Mouse (Mus musculus): ENCODE results near the gene Diras1.

The Diras1 gene

DNA sequence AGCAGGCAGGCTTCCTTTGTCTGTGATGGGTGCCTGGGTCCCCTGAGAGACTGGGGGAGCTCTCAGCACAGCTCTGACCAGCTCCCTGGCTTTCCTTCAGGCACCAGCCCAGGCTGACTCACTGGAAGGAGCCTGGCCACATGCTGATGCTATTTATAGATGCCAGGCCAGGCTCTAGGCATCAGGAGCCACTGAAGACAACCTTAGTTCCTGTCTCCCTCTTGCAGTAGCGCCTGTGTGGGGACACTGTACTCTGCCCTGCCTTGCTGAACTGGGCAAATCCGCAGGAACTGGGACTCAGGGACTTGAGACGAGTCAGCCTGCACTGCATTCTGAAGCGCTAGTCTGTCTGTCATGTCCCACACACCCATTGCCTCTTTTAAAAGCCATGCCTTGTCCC lies 1.9 kb upstream of the Diras1 start:
- DNase-seq, result no peak

DNA sequence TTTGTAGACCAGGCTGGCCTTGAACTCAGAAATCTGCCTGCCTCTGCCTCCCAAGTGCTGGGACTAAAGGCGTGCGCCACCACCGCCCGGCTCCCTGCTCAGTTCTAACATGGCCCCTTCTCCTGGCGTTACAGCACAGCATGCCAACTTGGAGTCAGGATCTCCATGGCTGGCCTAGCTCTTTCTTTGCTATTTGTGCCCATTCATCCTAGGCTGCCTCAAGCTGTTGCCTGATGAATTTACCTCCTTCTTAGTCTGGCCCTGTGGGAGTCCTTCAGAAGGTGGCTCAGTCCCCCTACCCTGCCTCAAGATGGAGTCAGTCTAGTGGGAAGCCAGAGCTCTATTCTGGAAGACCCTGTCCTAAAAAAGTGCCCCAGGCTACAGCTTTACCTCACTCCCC lies 1.4 kb upstream of the Diras1 start:
- no peak for DNase-seq

DNA sequence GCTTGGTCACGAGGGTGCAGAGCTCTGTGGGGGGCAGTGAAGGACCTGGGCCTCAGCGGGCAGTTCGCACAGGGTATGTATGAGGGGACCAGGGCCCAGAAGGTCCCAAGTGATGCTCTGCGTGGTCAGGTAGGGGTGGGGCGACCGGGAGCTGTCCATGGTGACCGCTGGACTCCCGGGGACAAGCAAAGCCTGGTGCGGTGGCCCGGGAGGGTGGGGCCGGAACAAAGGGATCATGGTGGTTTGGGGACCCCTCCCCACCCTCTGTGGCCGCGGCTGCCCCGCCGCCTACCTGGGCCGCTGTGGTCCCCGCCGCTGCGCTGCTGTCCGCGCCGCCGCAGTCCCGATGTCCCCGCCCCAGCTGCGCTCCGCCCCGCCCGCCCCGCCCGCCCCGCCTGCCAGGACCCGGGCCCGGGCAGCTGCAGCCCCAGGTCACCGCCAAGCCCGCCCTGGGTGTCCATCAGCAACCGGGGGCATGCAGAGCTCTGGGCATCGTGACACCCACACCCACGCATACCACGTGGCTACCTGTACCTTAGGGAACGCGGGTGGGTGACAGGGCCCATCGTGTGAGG lies 328 bp downstream of the Diras1 start:
- DNase-seq, result no peak

DNA sequence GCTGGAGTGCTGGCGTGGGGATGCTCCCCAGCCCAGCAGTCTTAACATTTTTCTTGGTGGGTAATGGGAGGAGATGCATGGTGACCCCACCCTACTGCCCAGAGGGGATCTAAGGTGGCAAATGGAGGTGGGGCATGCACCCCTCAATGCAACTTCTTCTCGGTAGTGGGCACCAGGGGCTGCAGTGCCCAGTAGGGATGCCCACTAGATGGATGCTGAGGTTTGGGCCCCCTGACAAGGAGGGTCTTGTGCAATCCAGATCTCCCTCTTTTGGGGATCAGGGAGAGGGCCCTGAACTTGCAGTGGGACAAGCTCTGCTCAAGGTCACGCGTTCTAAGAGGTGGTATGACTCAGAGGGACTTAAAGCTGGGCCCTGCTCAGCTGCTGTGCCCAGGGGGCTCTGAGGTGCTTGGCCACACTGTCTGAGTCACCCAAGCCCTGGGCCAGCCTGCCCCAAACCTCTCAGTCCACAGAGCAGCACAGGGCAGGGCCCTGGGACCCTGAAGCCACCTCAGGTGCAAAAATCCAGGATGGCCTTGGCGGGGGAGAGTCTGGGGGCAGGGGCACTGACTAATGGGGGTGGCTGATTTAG lies 1.0 kb downstream of the Diras1 start:
- no peak for DNase-seq

DNA sequence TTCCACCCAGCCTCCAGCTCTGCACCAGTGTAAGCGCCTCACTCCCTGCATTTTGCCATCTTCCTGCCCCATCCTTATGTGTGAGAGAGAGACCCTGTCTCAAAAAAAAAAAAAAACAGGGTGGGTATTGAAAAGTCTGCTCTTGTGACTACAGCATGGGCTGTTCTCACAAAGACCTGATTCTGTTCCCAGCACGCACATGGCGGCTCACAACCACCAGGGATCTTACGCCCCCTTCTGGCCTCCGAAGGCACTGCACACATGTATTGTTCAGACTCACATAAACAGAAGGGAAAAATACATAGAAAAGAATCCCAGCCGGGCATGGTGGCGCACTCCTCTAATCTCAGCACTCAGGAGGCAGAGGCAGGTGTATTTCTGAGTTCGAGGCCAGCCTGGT lies 2.7 kb downstream of the Diras1 start:
- no peak for DNase-seq

DNA sequence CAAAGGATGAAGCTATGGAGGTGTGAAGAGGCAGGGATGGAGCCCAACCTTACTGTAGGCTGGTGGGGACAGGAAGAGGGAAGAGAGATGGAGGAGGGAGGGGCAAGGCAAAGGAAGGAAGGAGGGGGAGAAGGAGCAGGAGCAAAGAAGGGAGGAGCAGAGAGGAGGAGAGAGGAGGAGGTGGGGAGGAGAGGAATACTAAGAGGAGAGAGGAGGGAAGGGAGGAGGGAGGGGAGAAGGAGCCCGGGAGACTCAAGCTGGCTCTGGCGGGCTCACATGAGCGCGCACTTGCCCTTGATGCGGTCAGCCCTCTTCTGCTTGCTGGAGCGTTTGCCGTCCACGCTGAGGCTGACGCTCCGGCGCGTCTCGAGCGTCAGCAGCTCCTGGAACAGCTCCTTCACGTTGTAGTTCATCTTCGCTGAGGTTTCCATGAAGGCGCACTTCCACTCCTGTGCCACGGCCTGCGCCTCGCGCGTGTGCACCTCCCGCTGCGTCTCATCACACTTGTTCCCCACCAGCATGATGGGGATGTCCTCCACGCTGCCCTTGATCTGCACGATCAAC lies 3.8 kb downstream of the Diras1 start:
- no peak for DNase-seq

DNA sequence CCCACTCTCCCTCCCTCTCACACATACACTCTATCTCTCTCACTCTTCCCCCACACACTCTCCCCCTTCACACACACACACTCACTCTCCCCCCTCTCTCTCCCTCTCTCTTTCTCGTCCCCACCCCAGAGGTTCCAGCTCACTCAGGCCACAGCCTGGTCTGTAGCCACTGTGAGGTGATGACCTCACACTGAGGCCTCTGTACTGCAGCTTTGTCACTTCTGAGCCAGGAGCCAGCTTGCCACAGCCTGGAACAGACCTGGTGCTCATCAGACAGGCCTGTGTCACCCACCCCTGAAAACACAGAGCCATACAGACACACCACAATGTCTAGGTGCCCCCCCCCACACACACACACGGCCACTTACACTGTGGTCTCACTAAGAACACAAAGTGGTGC lies 5.3 kb downstream of the Diras1 start:
- DNase-seq, result no peak

DNA sequence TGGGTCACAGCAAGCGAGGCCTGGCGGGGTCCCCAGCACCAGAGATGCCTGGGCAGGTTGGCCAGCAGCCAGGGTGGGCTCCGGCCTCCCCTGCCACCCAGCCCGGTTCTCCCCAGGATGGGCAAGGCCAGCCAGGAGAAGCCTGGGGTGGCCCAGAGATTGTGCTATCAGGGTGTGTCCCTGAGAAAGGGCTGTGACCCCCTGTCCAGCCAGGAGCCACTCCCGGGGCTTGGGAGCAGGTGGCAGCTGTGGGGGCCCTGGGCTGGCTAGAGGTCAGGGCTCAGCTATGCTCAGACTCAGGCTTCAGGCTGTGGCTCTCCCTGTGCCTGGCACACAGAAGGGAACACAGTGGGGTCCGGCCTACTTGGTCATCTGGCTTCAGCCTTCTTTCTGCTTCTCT lies 5.8 kb downstream of the Diras1 start:
- no peak for DNase-seq

DNA sequence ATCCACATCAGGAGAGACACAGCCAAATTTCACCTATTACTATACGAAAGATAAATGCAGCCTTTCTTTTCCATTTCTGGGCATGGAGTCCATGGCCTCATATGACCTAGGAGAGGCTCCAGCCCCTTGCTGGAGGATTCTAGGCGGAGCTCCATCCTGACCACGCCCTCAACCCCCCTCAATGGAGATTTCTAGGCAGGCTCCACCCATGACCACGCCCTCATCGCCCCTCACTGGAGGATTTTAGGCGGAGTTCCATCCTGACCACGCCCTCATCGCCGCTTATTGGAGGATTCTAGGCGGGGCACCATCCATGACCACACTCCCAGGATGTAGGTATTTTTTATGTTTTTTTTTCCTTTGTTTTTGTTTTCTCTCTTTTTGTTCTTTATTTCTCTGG lies 7.1 kb downstream of the Diras1 start:
- DNase-seq, result peak; percentile 51 to 54

DNA sequence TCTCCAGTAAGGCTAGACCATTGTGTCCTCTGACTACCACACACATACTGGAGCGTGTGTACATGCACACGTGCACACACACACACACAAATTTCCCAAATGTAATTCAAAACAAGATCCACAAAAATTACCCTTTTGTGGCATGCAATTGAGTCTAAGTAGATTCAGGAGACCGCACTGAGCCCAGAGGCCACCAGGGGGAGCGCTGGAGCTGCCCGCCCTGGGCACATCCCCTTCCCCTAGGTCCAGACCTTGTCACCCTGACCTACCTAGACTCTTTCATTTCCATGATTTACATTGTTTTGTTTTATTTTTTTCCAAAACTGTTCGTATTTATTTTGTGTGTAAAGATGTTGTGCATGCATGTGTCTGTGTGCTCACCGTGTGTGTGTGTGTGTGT lies 8.8 kb downstream of the Diras1 start:
- DNase-seq, result peak; percentile 59 to 74

DNA sequence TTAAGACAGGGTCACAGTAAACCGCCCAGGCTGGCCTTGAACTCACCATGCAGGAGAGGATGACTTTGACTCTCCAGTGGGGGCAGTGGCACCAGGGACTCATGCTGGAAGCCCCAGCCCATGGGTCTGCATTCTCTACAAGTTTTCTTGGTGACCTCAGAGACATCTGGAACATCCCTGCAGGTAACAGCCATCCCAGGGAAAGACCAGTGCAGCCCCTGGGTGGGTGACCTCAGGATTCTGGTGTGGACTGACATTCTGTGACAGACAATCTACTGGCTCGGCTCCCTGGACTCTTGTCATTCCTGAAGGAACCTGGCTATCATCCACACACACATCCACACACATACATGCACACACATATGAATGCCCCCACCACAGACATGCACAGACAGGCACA lies 9.8 kb downstream of the Diras1 start:
- no peak for DNase-seq

DNA sequence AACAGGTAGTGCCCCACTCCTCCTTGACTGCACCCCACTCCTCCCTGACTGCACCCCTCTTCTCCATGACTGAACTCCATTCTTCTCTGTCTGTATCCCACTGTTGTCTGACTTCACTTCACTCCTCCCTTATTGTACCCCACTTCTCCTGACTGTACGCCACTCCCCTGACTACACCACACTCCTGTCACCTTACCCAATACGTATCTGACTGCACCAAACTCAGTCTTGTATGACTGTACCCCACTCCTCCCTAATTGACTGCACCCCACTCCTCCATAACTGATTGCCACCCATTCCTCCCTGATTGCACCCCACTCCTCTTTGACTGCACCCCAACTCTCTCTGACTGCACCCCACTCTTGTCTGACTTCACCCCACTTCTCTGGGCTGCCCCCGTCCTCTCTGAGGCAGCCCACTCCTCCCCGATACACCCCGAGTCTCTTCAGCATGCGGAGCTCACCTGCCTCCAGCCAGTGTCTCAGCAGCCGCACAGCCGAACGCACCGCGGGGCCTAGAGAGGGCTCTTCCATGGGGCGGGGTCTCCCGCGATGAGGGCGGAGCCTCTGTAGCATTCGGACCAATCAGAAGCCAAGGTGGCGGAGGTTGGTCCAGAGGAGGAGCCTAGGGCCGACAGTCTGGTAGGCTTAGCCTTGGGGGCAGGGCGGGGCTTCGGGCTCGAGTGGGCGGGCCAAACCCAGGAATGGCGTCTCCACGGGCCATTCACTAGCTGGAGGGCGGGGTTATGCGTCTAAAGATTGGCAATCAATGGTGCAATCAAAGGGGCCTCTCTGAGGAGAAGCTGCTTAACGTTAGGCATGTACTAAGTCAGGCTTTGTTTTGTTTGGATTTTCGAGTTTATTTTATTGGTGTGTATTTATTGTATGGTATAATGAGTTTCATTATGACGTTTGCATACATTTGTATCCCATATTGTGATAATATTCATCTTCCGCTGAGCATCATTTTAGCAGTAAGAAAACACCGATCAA lies 10.8 kb downstream of the Diras1 start, which contains the start of gene Gng7:
Gene Gng7, minus strand, starts transcription at position 553 of the 992 bp plus-strand sequence.
- peak; percentile 97 for DNase-seq

DNA sequence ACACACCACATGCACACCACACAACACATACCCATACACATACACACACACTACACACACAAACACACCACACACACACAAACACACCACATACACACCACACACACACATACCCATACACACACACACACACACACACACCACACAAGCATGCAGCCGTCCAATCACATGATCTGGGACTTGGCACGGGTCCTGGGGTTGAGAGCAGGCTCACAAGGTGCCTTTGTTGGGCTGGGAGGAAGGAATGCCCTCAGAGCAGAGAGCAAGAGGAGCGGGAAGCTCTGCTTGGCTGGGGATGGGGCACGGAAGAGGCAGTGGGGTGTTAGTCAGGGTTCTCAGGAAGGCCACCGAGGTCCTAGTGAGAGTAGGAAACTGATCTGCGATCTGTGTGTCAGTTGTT lies 14.6 kb downstream of the Diras1 start:
- DNase-seq, result no peak

DNA sequence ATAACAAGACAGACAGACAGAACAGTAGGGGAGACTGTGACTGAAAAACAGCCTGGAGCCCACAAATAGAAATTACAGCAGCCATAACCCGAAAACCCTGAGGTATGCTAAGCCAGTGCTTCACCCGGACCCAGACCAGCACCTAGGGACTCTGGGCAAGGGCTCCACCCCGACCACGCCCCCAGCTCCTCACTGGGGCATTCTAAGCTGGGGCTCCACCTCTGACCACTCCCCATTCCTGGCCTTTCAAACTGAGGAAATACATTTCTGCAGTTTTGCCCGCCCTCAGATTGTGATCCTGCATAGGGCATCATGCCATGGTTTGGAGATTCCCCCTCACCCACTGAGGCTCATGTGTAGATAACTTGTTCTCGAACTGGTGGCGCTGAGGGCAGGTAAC lies 18.2 kb downstream of the Diras1 start:
- peak; percentile 37 to 50 for DNase-seq

DNA sequence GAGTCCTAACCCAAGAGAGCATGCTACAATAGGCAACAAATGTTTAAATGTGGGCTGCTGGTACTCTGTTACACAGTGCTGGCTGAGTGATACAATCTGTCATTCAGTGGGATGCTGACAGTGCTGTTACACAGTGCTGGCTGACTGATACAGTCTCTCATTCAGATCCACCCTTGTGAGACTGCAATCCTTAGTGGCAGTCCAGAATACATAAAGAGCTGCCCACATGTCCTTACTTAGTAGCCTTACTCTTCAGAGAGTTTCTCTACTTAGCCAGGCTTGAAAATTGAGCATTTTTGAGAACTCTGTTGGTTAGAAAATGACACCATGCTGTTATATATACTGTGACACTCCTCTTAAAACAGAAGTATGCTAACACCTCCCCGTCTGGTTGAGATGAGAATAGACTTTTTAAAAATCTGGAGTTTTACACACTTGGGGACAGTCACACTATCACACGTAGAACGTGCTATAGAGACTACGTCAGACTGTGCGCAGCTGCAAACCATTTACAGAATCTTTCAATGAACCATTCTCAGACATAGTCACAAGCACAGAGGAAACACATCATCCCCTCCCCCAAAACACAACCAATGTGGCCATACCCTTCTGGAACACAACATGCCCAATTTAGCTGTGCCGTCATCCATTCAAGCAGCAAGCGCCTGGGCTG lies 19.3 kb downstream of the Diras1 start:
- DNase-seq, result no peak

DNA sequence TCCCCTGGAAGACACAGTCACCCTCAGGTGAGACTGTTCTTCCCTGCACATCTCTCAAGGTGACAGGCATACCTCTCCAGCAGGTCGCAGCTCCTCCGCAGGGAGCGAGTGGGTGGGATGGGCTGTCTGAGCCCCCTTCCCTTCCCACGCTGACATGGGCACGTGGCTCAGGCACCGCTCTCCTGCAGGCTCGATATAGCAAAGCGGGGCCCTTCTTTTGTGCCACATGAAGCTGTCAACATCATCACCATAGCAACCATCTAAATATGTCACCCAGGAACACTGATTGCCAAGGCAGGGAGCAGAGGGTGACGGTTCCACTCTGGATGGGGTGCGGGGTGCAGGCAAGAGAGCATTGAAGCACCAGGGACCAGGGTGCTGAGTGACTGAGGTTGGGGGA lies 24.3 kb downstream of the Diras1 start:
- no peak for DNase-seq

DNA sequence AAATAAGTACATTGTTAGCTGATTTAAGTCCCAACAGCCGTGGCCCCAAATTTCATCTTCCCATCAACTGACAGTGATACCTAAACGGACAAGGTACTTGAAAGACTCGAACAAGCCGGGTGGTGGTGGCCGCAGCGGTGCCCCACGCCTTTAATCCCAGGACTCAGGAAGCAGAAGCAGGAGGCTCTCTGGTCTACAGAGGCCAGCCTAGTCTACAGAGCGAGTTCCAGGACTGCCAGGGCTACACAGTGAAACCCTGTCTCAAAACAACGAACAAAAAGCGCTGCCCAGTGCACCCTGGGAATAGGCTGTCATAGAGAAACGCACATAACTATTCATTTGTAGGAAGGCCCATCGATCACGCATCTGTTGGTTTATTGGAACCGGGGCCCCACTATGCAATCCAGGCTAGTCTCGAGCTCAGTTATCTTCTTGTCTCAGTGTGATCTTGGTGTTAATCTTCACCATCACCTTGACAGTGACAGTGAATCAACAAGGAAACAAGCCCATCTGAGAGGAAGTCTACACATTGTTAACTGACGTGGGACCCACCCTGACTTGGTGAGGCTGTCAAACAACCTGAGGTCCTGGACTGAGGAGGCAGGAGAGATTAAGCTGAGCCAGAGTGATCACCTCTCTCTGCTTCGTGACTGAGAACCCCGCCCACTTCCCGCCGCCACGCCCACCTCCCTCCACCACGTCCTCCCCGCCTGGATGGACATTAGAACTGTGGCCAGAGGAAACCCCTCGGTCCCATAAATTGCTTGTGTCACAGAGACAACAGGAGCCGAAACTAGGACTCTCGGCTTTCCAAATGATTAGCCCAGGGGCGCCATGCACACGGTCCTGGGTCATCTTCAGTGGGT lies 25.0 kb downstream of the Diras1 start:
- DNase-seq, result no peak

DNA sequence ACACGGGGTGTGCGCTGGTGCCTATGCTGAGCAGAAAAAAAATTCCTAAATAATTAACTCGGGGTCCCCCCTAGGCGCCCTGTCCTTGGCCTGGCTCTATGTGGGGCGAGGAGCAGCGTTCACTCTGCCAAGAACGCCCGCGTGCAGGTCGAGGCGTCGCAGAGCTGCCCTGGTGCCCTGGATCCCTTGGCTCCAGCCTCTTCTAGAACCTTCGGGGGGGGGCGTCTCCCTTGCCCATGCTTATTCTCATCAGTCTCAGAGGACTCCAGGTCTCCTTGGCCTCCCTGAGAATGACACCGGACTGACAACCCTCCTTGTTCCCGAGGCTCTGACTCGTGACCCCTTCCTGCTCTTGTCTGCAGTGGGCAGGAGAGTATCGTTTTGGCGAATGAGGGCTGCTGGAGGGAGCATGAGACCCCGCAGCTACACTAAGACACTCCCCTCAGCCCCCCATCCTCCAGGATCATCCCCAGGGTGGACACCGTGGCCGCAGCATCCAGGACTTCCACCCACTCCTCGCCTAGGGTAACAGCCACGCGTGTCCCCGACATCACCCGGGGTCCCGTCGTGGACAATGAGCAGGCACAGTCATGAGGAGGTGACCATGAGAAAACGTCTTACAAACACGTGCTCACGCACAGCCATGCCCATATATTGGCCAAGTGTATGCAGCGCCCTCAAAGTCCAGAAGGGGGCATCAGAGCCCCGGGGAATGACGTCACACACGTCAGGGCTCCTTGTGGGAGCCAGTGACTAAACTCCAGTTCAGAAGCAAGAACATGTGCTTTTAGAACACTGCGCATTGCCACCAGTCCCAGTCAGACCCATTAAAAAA lies 25.9 kb downstream of the Diras1 start:
- DNase-seq, result peak; percentile 87 to 91

DNA sequence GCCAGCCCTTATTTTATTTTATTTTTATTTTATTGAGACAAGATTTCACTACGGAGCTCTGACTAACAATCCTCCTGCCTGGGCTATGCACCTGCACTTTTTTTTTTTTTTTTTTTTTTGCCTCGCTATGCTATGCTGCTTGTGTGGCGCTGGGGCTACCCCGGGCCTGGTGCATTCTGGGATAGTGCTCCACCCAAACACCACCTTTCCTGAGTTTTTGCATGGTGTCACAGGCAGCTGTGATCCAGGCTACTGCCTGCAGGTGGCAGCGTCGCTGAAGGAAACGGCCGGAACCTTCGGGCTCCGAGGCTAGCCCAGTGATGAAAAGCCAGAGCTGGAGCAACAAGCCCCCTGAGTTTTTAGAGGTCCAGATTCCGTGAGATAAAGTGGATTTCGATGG lies 26.7 kb downstream of the Diras1 start:
- DNase-seq, result peak; percentile 58 to 72

DNA sequence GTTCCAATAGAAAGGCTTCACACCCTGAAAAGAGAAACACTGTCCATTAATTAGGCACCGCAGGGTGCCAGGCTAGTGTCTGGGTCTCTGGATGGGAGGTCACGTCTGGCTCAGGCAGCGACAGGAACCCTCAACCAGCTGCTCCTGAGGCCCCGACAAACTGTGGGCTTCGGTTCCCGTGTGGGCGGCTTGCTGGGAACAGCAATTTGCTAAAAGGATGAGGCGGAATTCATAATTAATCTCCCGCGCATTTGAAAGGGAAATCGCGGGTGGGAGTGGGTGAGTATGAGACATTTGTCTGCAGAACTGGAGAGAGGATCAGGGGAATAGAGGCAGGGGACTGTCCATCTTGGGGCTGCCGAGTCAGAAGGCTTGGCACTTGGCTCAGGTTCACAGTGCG lies 27.4 kb downstream of the Diras1 start:
- no peak for DNase-seq

DNA sequence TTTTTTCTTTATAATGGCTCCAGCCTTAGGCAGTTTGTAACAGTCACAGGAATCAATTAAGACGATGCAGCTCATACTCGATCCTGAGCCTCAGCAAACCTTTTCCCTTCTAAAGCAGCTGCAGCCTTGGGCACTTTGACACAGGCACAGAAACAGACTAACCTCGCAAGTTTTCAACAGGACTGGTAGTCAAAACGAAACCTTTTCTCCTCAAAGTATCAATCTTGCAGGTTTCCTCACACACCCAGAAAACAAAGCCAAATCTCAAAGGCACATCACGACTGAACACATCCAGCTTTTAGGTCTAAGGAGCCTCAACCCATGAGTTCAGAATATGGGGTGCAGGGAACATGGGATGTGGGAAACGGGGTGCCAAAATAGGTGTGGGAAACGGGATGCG lies 28.1 kb downstream of the Diras1 start:
- DNase-seq, result no peak
